Mouse (Mus musculus): ENCODE data around the gene Plgrkt. TPM values are rescaled to one million over a fixed set of nuclear protein-coding genes. Genes with fewer than 3 reads are reported as not detected.

Plgrkt gene
- total and polyA plus RNA-seq, 3 experiments = 117 to 145 TPM; not detected in 1

DNA sequence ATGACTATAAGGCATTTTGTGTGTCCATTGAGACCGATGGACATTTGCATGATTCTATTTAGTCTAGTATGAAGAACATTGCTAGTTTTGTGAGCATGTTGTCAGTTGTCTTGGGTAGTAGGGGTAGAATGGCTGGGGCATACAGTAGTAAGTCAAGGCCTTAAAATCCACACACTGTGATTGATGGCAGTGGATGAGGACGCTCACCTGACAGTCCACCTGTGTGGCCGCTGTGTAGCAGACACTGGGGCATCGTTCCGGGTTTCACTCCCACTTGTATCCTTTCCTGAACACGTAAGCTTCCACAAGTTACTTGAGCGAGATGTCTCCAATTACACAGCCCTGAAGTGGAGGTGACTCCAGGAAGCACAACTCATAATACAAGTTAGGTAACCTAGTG lies 3.6 kb downstream of the Plgrkt start:
- peaks cover 26 to 38% of the 10 kb centered on the region in 2 experiments for H3K4me1 ChIP-seq (ENCODE audit: control insufficient read depth in 1 of 2, insufficient read depth in 2 of 2, low read length in 2 of 2)

DNA sequence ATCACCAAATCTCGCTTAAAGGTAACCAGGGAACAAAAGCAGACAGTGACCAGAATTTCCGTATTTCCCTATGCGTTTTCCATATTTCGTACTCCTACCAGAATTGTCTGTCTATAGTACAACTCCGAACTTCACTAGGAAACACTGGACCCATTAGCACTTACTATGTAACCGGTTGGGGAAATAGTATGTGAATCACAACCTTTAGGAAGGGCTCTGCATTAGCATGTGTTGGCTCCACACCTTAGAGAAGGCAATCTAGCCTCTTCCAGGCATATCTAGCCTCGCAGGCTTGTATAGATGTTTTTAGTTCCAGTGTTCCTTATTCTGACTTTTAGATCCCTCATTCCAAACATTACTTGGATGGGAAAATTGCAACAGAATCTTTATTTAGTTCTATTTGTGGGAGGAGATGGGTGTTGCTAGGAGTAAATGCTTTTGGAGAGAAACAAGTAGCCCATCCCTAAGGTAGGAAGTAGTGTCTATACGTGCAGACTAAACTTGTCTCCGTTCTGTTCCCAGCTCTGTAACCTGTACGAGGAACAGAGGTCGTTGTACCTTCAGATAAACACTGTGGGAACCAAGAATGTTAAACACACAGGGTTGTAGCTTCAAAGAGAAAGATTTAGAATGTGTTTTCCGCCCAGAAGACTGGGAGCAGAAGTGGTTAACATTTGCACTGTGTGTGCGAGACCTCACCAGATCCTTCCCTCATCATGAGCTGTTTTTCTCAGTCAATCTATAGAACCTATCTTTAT lies 4.8 kb downstream of the Plgrkt start:
- peaks cover 4% of the 10 kb centered on the region; the same call in 1 of the 2 replicates for H3K79me2 ChIP-seq (ENCODE audit: control insufficient read depth, insufficient read depth, low read length, poor library complexity)
- H3K4me1 ChIP-seq (ENCODE audit: control insufficient read depth in 1 of 2, insufficient read depth in 2 of 2, low read length in 2 of 2) = peaks cover 16 to 33% of the 10 kb centered on the region in 2 experiments
- H3K9ac ChIP-seq (ENCODE audit: control insufficient read depth, low read depth, low read length, poor library complexity, severe bottlenecking) = peak overlapping the region; percentile 58
- no peak for DNase-seq (ENCODE audit: low read depth, low spot score)
- no peak for TF ChIP-seq JUND (IDR thresholded peaks at IDR 0.05; ENCODE audit: low read depth, low read length)
- TF ChIP-seq BHLHE40 (IDR thresholded peaks at IDR 0.05; ENCODE audit: borderline replicate concordance, low read depth, low read length) = no peak
- TF ChIP-seq HCFC1 (IDR thresholded peaks at IDR 0.05; ENCODE audit: low read depth, low read length) = no peak
- no peak for TF ChIP-seq ETS1 (IDR thresholded peaks at IDR 0.05; ENCODE audit: low read depth, low read length)
- no peak for TF ChIP-seq MYC (IDR thresholded peaks at IDR 0.05; ENCODE audit: low read depth, low read length)
- TF ChIP-seq MAX (IDR thresholded peaks at IDR 0.05; ENCODE audit: low read length) = no peak
- no peak for TF ChIP-seq MEF2A (IDR thresholded peaks at IDR 0.05; ENCODE audit: extremely low read depth, insufficient replicate concordance, low read depth, low read length, poor library complexity, severe bottlenecking)
- TF ChIP-seq ZKSCAN1 (IDR thresholded peaks at IDR 0.05; ENCODE audit: low read depth, low read length) = no peak
- no peak for TF ChIP-seq ZMIZ1 (IDR thresholded peaks at IDR 0.05; ENCODE audit: low read depth, low read length)
- TF ChIP-seq EP300 (IDR thresholded peaks at IDR 0.05; ENCODE audit: low read depth in 1 of 2, low read length in 2 of 2) = no peak
- no peak for TF ChIP-seq POLR2AphosphoS2 (IDR thresholded peaks at IDR 0.05; ENCODE audit: low read length)
- TF ChIP-seq E2F4 (IDR thresholded peaks at IDR 0.05; ENCODE audit: borderline replicate concordance, low read depth, low read length) = no peak
- TF ChIP-seq ZNF384 (IDR thresholded peaks at IDR 0.05; ENCODE audit: low read depth, low read length) = no peak
- TF ChIP-seq SMC3 (IDR thresholded peaks at IDR 0.05; ENCODE audit: low read depth, low read length) = no peak
- TF ChIP-seq CTCF (IDR thresholded peaks at IDR 0.05 in 2 of 3, conservative IDR thresholded peaks at IDR 0.05 in 1 of 3; ENCODE audit: control insufficient read depth in 1 of 3, insufficient read depth in 1 of 3, low read depth in 2 of 3, low read length in 3 of 3, poor library complexity in 1 of 3, severe bottlenecking in 1 of 3) = no peak
- no peak for TF ChIP-seq ELF1 (IDR thresholded peaks at IDR 0.05; ENCODE audit: low read depth, low read length)
- no peak for TF ChIP-seq GABPA (IDR thresholded peaks at IDR 0.05; ENCODE audit: low read depth, low read length)
- no peak overlapping the region for H3K27ac ChIP-seq (ENCODE audit: control insufficient read depth, low read depth, low read length)
- H3K27me3 ChIP-seq (ENCODE audit: control insufficient read depth in 1 of 2, insufficient read depth in 2 of 2, low read length in 2 of 2) = no peaks in the 10 kb centered on the region
- H3K36me3 ChIP-seq (ENCODE audit: control insufficient read depth in 1 of 2, insufficient read depth in 2 of 2, low read length in 2 of 2) = peaks cover 0 to 38% of the 10 kb centered on the region in 2 experiments; a peak in 2 of 4 replicates
- no peaks in the 10 kb centered on the region for H3K9me3 ChIP-seq (replicated peaks; ENCODE audit: insufficient read depth, low read length)
- peak overlapping the region; percentile 61 to 62 for H3K4me3 ChIP-seq (ENCODE audit: control insufficient read depth in 1 of 2, insufficient read depth in 1 of 2, low read depth in 2 of 2, low read length in 2 of 2)

More for the DNA sequence above, 3.6 kb downstream of the Plgrkt start:
- no peak for TF ChIP-seq UBTF (IDR thresholded peaks at IDR 0.05; ENCODE audit: borderline replicate concordance, insufficient read depth, low read depth, low read length)
- no peak for TF ChIP-seq BHLHE40 (IDR thresholded peaks at IDR 0.05; ENCODE audit: borderline replicate concordance, low read depth, low read length)
- no peak for TF ChIP-seq EP300 (IDR thresholded peaks at IDR 0.05; ENCODE audit: low read depth in 1 of 2, low read length in 2 of 2)
- TF ChIP-seq POLR2A (IDR thresholded peaks at IDR 0.05; ENCODE audit: control insufficient read depth in 1 of 2, insufficient read depth in 1 of 2, low read depth in 1 of 2, low read length in 2 of 2, poor library complexity in 1 of 2) = no peak
- TF ChIP-seq SMC3 (IDR thresholded peaks at IDR 0.05; ENCODE audit: low read depth, low read length) = no peak
- no peak for TF ChIP-seq ZKSCAN1 (IDR thresholded peaks at IDR 0.05; ENCODE audit: low read depth, low read length)
- TF ChIP-seq NRF1 (IDR thresholded peaks at IDR 0.05; ENCODE audit: insufficient read depth, low read depth, low read length, poor library complexity, severe bottlenecking) = no peak
- TF ChIP-seq POLR2AphosphoS5 (IDR thresholded peaks at IDR 0.05; ENCODE audit: borderline replicate concordance, low read depth, low read length) = no peak; the same call in 1 of the 2 replicates
- no peak for TF ChIP-seq TCF12 (IDR thresholded peaks at IDR 0.05; ENCODE audit: low read depth, low read length)
- no peak for TF ChIP-seq GABPA (IDR thresholded peaks at IDR 0.05; ENCODE audit: low read depth, low read length)
- no peak for TF ChIP-seq JUND (IDR thresholded peaks at IDR 0.05; ENCODE audit: low read depth, low read length)
- no peak for TF ChIP-seq RCOR1 (IDR thresholded peaks at IDR 0.05; ENCODE audit: low read depth, low read length)
- TF ChIP-seq RAD21 (IDR thresholded peaks at IDR 0.05; ENCODE audit: low read depth, low read length) = no peak
- TF ChIP-seq USF2 (IDR thresholded peaks at IDR 0.05; ENCODE audit: borderline replicate concordance in 1 of 2, insufficient read depth in 1 of 2, low read depth in 1 of 2, low read length in 2 of 2) = no peak
- TF ChIP-seq ZNF384 (IDR thresholded peaks at IDR 0.05; ENCODE audit: low read depth, low read length) = no peak
- TF ChIP-seq ETS1 (IDR thresholded peaks at IDR 0.05; ENCODE audit: low read depth, low read length) = no peak
- no peak for TF ChIP-seq ELF1 (IDR thresholded peaks at IDR 0.05; ENCODE audit: low read depth, low read length)
- no peak for TF ChIP-seq ZMIZ1 (IDR thresholded peaks at IDR 0.05; ENCODE audit: low read depth, low read length)
- TF ChIP-seq MAZ (IDR thresholded peaks at IDR 0.05; ENCODE audit: low read depth, low read length) = no peak
- Histone ChIP-seq H3K36me3 (ENCODE audit: control insufficient read depth in 1 of 2, insufficient read depth in 2 of 2, low read length in 2 of 2) (peaks cover 0 to 47% of the 10 kb centered on the region in 2 experiments; a peak in 2 of 4 replicates), H3K9ac (ENCODE audit: control insufficient read depth, low read depth, low read length, poor library complexity, severe bottlenecking) (no peak overlapping the region), H3K9me3 (replicated peaks; ENCODE audit: insufficient read depth, low read length) (no peaks in the 10 kb centered on the region), H3K27ac (ENCODE audit: control insufficient read depth, low read depth, low read length) (no peak overlapping the region), H3K79me2 (ENCODE audit: control insufficient read depth, insufficient read depth, low read length, poor library complexity) (peaks cover 4% of the 10 kb centered on the region; the same call in 1 of the 2 replicates), H3K4me3 (ENCODE audit: control insufficient read depth in 1 of 2, insufficient read depth in 1 of 2, low read depth in 2 of 2, low read length in 2 of 2) (no peak overlapping the region), H3K27me3 (ENCODE audit: control insufficient read depth in 1 of 2, insufficient read depth in 2 of 2, low read length in 2 of 2) (no peaks in the 10 kb centered on the region)
- no peak for DNase-seq (ENCODE audit: low read depth, low spot score)
